Mouse (Mus musculus) cerebellum, adult 8-10 months (tissue): ENCODE measurements around the gene Birc7.

Source experiments
- DNase-seq: peaks from one replicate; pipeline ENCODE4 v3.0.0; 2022

Gene Birc7

GRCm38 (mm10) chr2:180905556-180906221 is 23.1 kb upstream of the Birc7 start:
- DNase-seq = no peak

GRCm38 (mm10) chr2:180910928-180911327 is 17.9 kb upstream of the Birc7 start:
- no peak for DNase-seq

- DNase-seq = no peak
Observed at GRCm38 (mm10) chr2:180915886-180916433, 12.9 kb upstream of the Birc7 start.

- peak; percentile 46 for DNase-seq
Observed at GRCm38 (mm10) chr2:180919913-180920809, 8.7 kb upstream of the Birc7 start.

- DNase-seq = peak; percentile 98
Observed at GRCm38 (mm10) chr2:180920810-180921400, 7.9 kb upstream of the Birc7 start, which contains the start of gene Ythdf1. Gene Ythdf1, minus strand, starts transcription at chr2:180920949.

- DNase-seq = no peak
Observed at GRCm38 (mm10) chr2:180922739-180923138, 6.1 kb upstream of the Birc7 start.

GRCm38 (mm10) chr2:180925176-180925575 is 3.6 kb upstream of the Birc7 start:
- peak; percentile 82 for DNase-seq

- DNase-seq = no peak
Observed at GRCm38 (mm10) chr2:180932418-180932817, 3.6 kb downstream of the Birc7 start.

- DNase-seq = no peak
Observed at GRCm38 (mm10) chr2:180940187-180940586, 11.4 kb downstream of the Birc7 start.

GRCm38 (mm10) chr2:180941869-180942268 is 13.0 kb downstream of the Birc7 start:
- DNase-seq = no peak

- DNase-seq = no peak
Observed at GRCm38 (mm10) chr2:180949947-180950346, 21.1 kb downstream of the Birc7 start.

GRCm38 (mm10) chr2:180952731-180953171 is 23.9 kb downstream of the Birc7 start:
- DNase-seq = no peak

- no peak for DNase-seq
Observed at GRCm38 (mm10) chr2:180953638-180954037, 24.8 kb downstream of the Birc7 start.

- DNase-seq = peak; percentile 49
Observed at GRCm38 (mm10) chr2:180954061-180955047, 25.5 kb downstream of the Birc7 start, which contains the start of gene Nkain4. Gene Nkain4, minus strand, starts transcription at chr2:180954699.

- DNase-seq = no peak
Observed at GRCm38 (mm10) chr2:180959605-180960004, 30.8 kb downstream of the Birc7 start.

- DNase-seq = no peak
Observed at GRCm38 (mm10) chr2:180960187-180960586, 31.4 kb downstream of the Birc7 start.

- no peak for DNase-seq
Observed at GRCm38 (mm10) chr2:180962616-180963308, 33.9 kb downstream of the Birc7 start.

- peak; percentile 84 for DNase-seq
Observed at GRCm38 (mm10) chr2:180963956-180964355, 35.1 kb downstream of the Birc7 start.

- DNase-seq = peak; percentile 38
Observed at GRCm38 (mm10) chr2:180966092-180966882, 37.5 kb downstream of the Birc7 start.
